Mouse (Mus musculus): Measurements from ENCODE around the gene Hspb1.
A peak's percentile ranks its signal among the peaks of the same experiment; 100 is the strongest.

Hspb1 gene

GRCm38 (mm10) chr5:135887675-135888102, at the start of gene Hspb1:
Gene Hspb1, plus strand, starts transcription at chr5:135887919.
- peak; percentile 54 for DNase-seq (ENCODE audit: extremely low spot score, low spot score)

GRCm38 (mm10) chr5:135841651-135842050, 46.1 kb upstream of the Hspb1 start:
- DNase-seq (ENCODE audit: extremely low spot score, low spot score) = no peak

GRCm38 (mm10) chr5:135843418-135843817, 44.3 kb upstream of the Hspb1 start:
- peak; percentile 53 for DNase-seq (ENCODE audit: extremely low spot score, low spot score)

GRCm38 (mm10) chr5:135845676-135846320, 41.9 kb upstream of the Hspb1 start:
- DNase-seq (ENCODE audit: extremely low spot score, low spot score) = no peak

- DNase-seq (ENCODE audit: extremely low spot score, low spot score) = no peak
Observed at GRCm38 (mm10) chr5:135847460-135847859, 40.3 kb upstream of the Hspb1 start.

GRCm38 (mm10) chr5:135847881-135848280, 39.8 kb upstream of the Hspb1 start:
- DNase-seq (ENCODE audit: extremely low spot score, low spot score) = no peak

GRCm38 (mm10) chr5:135851024-135851423, 36.7 kb upstream of the Hspb1 start:
- peak; percentile 91 for DNase-seq (ENCODE audit: extremely low spot score, low spot score)

- DNase-seq (ENCODE audit: extremely low spot score, low spot score) = no peak
Observed at GRCm38 (mm10) chr5:135851481-135851880, 36.2 kb upstream of the Hspb1 start.

GRCm38 (mm10) chr5:135852421-135852820, 35.3 kb upstream of the Hspb1 start:
- DNase-seq (ENCODE audit: extremely low spot score, low spot score) = peak; percentile 45

- no peak for DNase-seq (ENCODE audit: extremely low spot score, low spot score)
Observed at GRCm38 (mm10) chr5:135853731-135854130, 34.0 kb upstream of the Hspb1 start.

- DNase-seq (ENCODE audit: extremely low spot score, low spot score) = peak; percentile 82
Observed at GRCm38 (mm10) chr5:135855156-135855555, 32.6 kb upstream of the Hspb1 start.

- DNase-seq (ENCODE audit: extremely low spot score, low spot score) = no peak
Observed at GRCm38 (mm10) chr5:135866662-135867061, 21.1 kb upstream of the Hspb1 start.

- peak; percentile 62 for DNase-seq (ENCODE audit: extremely low spot score, low spot score)
Observed at GRCm38 (mm10) chr5:135867637-135868593, 19.8 kb upstream of the Hspb1 start.

GRCm38 (mm10) chr5:135868653-135869052, 19.1 kb upstream of the Hspb1 start:
- DNase-seq (ENCODE audit: extremely low spot score, low spot score) = no peak

- DNase-seq (ENCODE audit: extremely low spot score, low spot score) = no peak
Observed at GRCm38 (mm10) chr5:135869661-135870423, 17.9 kb upstream of the Hspb1 start.

- no peak for DNase-seq (ENCODE audit: extremely low spot score, low spot score)
Observed at GRCm38 (mm10) chr5:135870505-135870904, 17.2 kb upstream of the Hspb1 start.

- DNase-seq (ENCODE audit: extremely low spot score, low spot score) = no peak
Observed at GRCm38 (mm10) chr5:135872996-135873395, 14.7 kb upstream of the Hspb1 start.

GRCm38 (mm10) chr5:135873753-135874152, 14.0 kb upstream of the Hspb1 start:
- DNase-seq (ENCODE audit: extremely low spot score, low spot score) = no peak

- no peak for DNase-seq (ENCODE audit: extremely low spot score, low spot score)
Observed at GRCm38 (mm10) chr5:135877180-135877579, 10.5 kb upstream of the Hspb1 start.

- DNase-seq (ENCODE audit: extremely low spot score, low spot score) = peak; percentile 44
Observed at GRCm38 (mm10) chr5:135877831-135878231, 9.9 kb upstream of the Hspb1 start.

GRCm38 (mm10) chr5:135879449-135880158, 8.1 kb upstream of the Hspb1 start:
- no peak for DNase-seq (ENCODE audit: extremely low spot score, low spot score)

Measured in neural tube, embryonic 10.5 days (tissue).